In genomic region chr1:157048201-157048923, GRCm38 (mm10) we compare ENCODE assay signal across 9 mouse cellular contexts.
DNase-seq lines count a peak whose midpoint lies in the region; ATAC-seq and TF ChIP-seq lines count a peak whose summit lies in the region.
"Had no signal": no experiment of that assay in that cellular context is flagged by ENCODE, and none has a peak within 500 bp of the region (broad histone marks: within the 10 kb centered on the region; RNA-seq: fewer than 3 reads in every experiment).

No protein-coding gene starts in this region.

- WGBS in liver, adult 2 months: 70% methylated on average over 11 of the region's 11 CpGs
- WGBS in small intestine, adult 2 months: 61% methylated on average over 11 of the region's 11 CpGs

- no peak overlapping the region for H3K9ac ChIP-seq in liver, adult 2 months (ENCODE audit: low read depth, low read length)
- H3K9ac ChIP-seq: liver, embryonic 13.5 days had no signal

- no peaks in the 10 kb centered on the region for H3K79me2 ChIP-seq in liver, adult 2 months (ENCODE audit: control insufficient read depth, insufficient read depth, low read length)

- ATAC-seq in inflammation-experienced regulatory T-cells, adult 6 months: peak; percentile 46

- no peak for TF ChIP-seq POLR2A in liver, adult 2 months (IDR thresholded peaks at IDR 0.05; ENCODE audit: extremely low read depth, insufficient read depth, low read length)
- no peak for TF ChIP-seq POLR2A in small intestine, adult 2 months (IDR thresholded peaks at IDR 0.05; ENCODE audit: low read depth, low read length)

- H3K27ac ChIP-seq in liver, adult 2 months (replicated peaks; ENCODE audit: insufficient read depth, low read depth, low read length): no peak overlapping the region; the same call in 1 of the 2 replicates
- peak overlapping the region; percentile 68 for H3K27ac ChIP-seq in small intestine, adult 2 months (ENCODE audit: insufficient read depth, low read depth, low read length)
- H3K27ac ChIP-seq: liver, embryonic 13.5 days had no signal

- no peak overlapping the region for H3K4me3 ChIP-seq in liver, adult 2 months (ENCODE audit: insufficient read depth, low read depth, low read length)
- peak overlapping the region; percentile 25; the same call in 1 of the 2 replicates for H3K4me3 ChIP-seq in small intestine, adult 2 months (ENCODE audit: low read depth, low read length)
- H3K4me3 ChIP-seq: liver, embryonic 13.5 days had no signal

- no peak for TF ChIP-seq CTCF in liver, adult 2 months (IDR thresholded peaks at IDR 0.05; ENCODE audit: low read depth, low read length)
- no peak for TF ChIP-seq CTCF in small intestine, adult 2 months (IDR thresholded peaks at IDR 0.05; ENCODE audit: extremely low read depth, insufficient read length, insufficient replicate concordance, low read depth, low read length)

- no peaks in the 10 kb centered on the region for H3K27me3 ChIP-seq in liver, adult 2 months (ENCODE audit: control insufficient read depth, insufficient read depth, low read length)
- H3K27me3 ChIP-seq in small intestine, adult 2 months (ENCODE audit: control insufficient read depth, insufficient read depth, low read length): no peaks in the 10 kb centered on the region
- H3K27me3 ChIP-seq: liver, embryonic 13.5 days had no signal

- DNase-seq in liver, adult 2 months (ENCODE audit: extremely low read depth, low read depth, low spot score): peak; percentile 26
- DNase-seq in liver (no peak), adipocyte (ENCODE audit: low spot score) (no peak)
- peak; percentile 80 for DNase-seq in embryo, embryonic 11 days
- no peak for DNase-seq in layer of hippocampus, postnatal 14 days (ENCODE audit: low spot score in 2 of 2)
- no peak for DNase-seq in cerebellum, adult 9-10 months
- DNase-seq: liver, embryonic 13.5 days had no signal

- H3K4me1 ChIP-seq in liver, adult 2 months (ENCODE audit: control insufficient read depth, insufficient read depth, low read length): no peaks in the 10 kb centered on the region
- H3K4me1 ChIP-seq in small intestine, adult 2 months (ENCODE audit: control insufficient read depth, insufficient read depth, insufficient read length, low read length): peaks cover 6% of the 10 kb centered on the region; the same call in 1 of the 2 replicates

- no peaks in the 10 kb centered on the region for H3K36me3 ChIP-seq in liver, adult 2 months (ENCODE audit: control insufficient read depth, insufficient read depth, low read length)
- H3K36me3 ChIP-seq in small intestine, adult 2 months (ENCODE audit: control insufficient read depth, insufficient read depth, low read length): no peaks in the 10 kb centered on the region
- H3K36me3 ChIP-seq: liver, embryonic 13.5 days had no signal

Comparison
In these comparisons a context has a peak if more than half of its experiments do, and no peak if none do; other contexts are left out.
1. DNase-seq: peak in liver, adult 2 months (single experiment) and embryo, embryonic 11 days (single experiment); none in liver (single experiment), layer of hippocampus, postnatal 14 days (0 of 2), adipocyte (single experiment) and cerebellum, adult 9-10 months (single experiment).